Mouse (Mus musculus) erythroblast, embryonic 14.5 days (primary cell): ENCODE results near the gene 1700017D01Rik. TPM values are rescaled to one million over a fixed set of nuclear protein-coding genes. Genes with fewer than 3 reads are reported as not detected.
"Not testable (repeated sequence)": the region's sequence is repeated elsewhere in the genome, so short reads cannot be mapped to it uniquely, and the experiment has no call there.

Experiments used
- H3K27me3 ChIP-seq: 2 replicates; pipeline ENCODE4 v1.6.1; 2012; ENCODE audit warnings: inconsistent platforms; ENCODE audit not compliant: control insufficient read depth
- H3K36me3 ChIP-seq: 2 replicates; pipeline ENCODE4 v1.6.1; 2012; ENCODE audit warnings: mild to moderate bottlenecking, inconsistent platforms; ENCODE audit not compliant: control insufficient read depth
- H3K4me1 ChIP-seq: 2 replicates; pipeline ENCODE4 v1.6.1; 2012; ENCODE audit warnings: inconsistent platforms; ENCODE audit not compliant: control insufficient read depth
- H3K4me3 ChIP-seq: replicated peaks from 2 replicates; pipeline ENCODE3; 2012; ENCODE audit warnings: moderate library complexity, mild to moderate bottlenecking, inconsistent platforms
- H3K9me3 ChIP-seq: 2 replicates; pipeline ENCODE4 v1.6.1; 2012; ENCODE audit warnings: low read length, inconsistent platforms, mixed read lengths; ENCODE audit not compliant: control insufficient read depth
- GATA1 ChIP-seq: IDR thresholded peaks from 2 replicates; pipeline ENCODE4 v1.6.1; 2012; ENCODE audit warnings: low read length, inconsistent platforms, mixed read lengths
- TAL1 ChIP-seq: IDR thresholded peaks from 3 replicates; pipeline ENCODE4 v1.6.1; 2012; ENCODE audit warnings: low read length, inconsistent platforms, mixed read lengths
- polyA plus RNA-seq: library from polyadenylated mRNA; stranded (reverse); fragments of >175 nt; gene quantifications from 2 replicates; pipeline ENCODE4 v1.2.3, GENCODE M21; 2012

The 1700017D01Rik gene
- polyA plus RNA-seq = not detected in 2 replicates

GRCm38 (mm10) chr19:11130776-11131175 lies at the start of gene 1700017D01Rik:
Gene 1700017D01Rik, minus strand, starts transcription at chr19:11130876.
- not testable (repeated sequence) for H3K4me1 ChIP-seq, H3K4me3 ChIP-seq

GRCm38 (mm10) chr19:11177464-11177863 lies 46.8 kb upstream of the 1700017D01Rik start:
- H3K4me3 ChIP-seq = no peak overlapping the region
- H3K9me3 ChIP-seq = no peaks in the 10 kb centered on the region
- no peaks in the 10 kb centered on the region for H3K27me3 ChIP-seq
- no peaks in the 10 kb centered on the region for H3K4me1 ChIP-seq
- TF ChIP-seq GATA1 (no peak), TAL1 (no peak)
- H3K36me3 ChIP-seq = no peaks in the 10 kb centered on the region

More at GRCm38 (mm10) chr19:11130776-11131175, at the start of gene 1700017D01Rik:
- H3K36me3 ChIP-seq, H3K9me3 ChIP-seq, H3K27me3 ChIP-seq: not testable (repeated sequence)

GRCm38 (mm10) chr19:11165172-11165571 lies 34.5 kb upstream of the 1700017D01Rik start, which contains the start of gene 1700025F22Rik:
Gene 1700025F22Rik, minus strand, starts transcription at chr19:11165320.
- TF ChIP-seq GATA1 (no peak), TAL1 (no peak)
- Histone ChIP-seq H3K4me3 (no peak within 1 kb of the TSS), H3K36me3 (no peaks in the 10 kb centered on the region), H3K4me1 (no peaks in the 10 kb centered on the region), H3K9me3 (no peaks in the 10 kb centered on the region), H3K27me3 (no peaks in the 10 kb centered on the region)

DNA sequence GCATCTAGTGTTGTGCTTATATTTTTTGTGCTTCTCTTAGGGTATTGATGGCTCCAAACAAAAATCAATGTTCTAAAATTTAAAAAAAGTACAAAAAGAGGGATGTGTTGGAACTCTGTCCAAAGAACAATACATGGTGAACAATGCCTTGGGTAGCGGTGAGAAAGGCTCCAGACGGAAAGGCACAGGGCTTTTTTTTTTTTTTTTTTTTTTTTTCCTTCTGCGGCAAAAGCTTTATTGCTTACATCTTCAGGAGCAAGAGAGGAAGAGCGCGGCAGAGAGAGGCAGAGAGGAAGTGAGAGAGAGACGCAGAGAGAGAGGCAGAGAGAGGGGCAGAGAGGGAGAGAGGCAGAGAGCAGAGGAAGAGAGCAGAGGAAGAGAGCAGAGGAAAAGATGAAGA lies 27.2 kb upstream of the 1700017D01Rik start:
- H3K9me3 ChIP-seq, H3K4me1 ChIP-seq, H3K36me3 ChIP-seq, H3K27me3 ChIP-seq, H3K4me3 ChIP-seq: not testable (repeated sequence)

DNA sequence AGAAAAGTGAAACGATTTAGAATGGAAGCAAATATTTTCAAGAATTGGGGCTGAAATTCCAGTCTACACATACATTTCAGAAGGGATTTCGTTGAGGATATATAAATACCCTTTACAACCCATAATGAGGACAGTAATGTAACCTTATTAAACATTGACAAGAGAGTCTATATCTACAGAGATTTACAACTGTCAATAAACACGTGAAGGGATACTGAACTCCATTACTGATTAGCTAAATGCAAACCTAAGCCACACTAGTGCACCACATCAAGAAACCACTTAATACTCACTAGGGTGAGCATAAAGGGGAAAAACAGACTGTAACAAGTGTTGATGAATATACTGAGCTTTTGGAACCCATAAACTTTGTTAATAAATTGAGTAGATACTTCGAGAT lies 4.7 kb upstream of the 1700017D01Rik start:
- TF ChIP-seq GATA1 (no peak), TAL1 (no peak)

DNA sequence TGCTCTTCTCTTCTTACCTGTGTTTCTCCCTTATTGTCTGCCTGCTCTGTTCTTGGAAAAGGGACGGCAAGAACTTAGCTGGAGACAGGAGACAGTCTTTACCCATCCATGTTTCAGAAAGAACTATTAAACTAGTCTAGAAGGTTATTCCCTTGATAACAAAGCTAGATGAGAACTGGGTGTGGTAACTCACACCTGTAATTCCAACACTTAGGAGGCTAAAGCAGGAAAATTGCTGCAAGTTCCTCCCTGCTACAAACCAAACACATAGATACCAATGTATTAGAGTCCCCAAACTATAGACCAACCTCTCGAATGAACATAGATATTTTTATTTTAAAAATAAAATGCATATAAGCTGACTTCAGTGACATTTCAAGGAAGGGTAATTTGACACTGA lies 4.2 kb upstream of the 1700017D01Rik start:
- H3K27me3 ChIP-seq = no peaks in the 10 kb centered on the region
- no peak overlapping the region for H3K4me3 ChIP-seq
- H3K36me3 ChIP-seq = no peaks in the 10 kb centered on the region
- H3K4me1 ChIP-seq = no peaks in the 10 kb centered on the region
- H3K9me3 ChIP-seq = no peaks in the 10 kb centered on the region
- TF ChIP-seq GATA1 = no peak
- no peak for TF ChIP-seq TAL1

More for the DNA sequence above, 4.7 kb upstream of the 1700017D01Rik start:
- Histone ChIP-seq H3K9me3 (no peaks in the 10 kb centered on the region), H3K36me3 (no peaks in the 10 kb centered on the region), H3K4me3 (no peak overlapping the region), H3K27me3 (no peaks in the 10 kb centered on the region), H3K4me1 (no peaks in the 10 kb centered on the region)

DNA sequence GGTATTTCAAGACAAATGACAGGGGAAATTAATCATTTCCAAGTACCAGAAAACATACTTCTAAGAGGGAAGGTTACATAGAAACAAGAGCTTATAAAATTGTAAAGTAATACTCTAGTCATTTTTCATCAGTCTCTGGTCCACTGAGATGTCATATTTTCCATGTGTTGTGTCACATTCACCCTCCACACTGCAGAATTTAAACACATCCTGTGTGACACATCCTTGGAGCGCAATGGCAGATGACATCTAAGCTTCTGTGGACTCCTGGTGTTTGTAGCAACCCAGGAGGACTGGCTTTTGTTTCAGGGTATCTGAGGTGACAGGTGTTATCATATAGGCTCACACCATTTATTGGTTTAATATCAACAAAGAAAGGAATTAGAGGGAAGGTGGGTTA lies 974 bp downstream of the 1700017D01Rik start:
- no peak overlapping the region for H3K4me3 ChIP-seq
- no peaks in the 10 kb centered on the region for H3K36me3 ChIP-seq
- no peaks in the 10 kb centered on the region for H3K4me1 ChIP-seq
- H3K27me3 ChIP-seq = no peaks in the 10 kb centered on the region
- H3K9me3 ChIP-seq = no peaks in the 10 kb centered on the region
- no peak for TF ChIP-seq GATA1
- TF ChIP-seq TAL1 = no peak

DNA sequence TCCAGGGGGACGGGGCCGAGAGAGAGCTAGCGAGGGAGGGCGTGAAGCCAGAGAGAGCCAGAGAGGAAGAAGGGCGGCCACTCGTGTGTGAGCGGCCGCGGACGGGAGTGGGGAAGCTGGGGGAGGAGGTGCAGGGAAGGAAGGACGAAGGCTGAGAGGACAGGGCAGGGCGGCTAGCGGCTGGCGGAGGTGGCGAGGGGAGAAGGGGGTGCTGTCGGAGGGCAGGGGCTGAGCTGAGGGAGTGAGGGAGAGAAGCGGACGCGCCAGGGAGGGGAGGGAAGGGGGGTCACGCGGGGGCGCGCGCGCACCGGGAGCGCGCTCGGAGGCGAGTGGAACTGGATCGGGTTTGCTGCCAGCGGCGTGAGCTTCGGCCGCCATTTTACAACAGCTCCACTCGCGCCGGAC lies 9.7 kb downstream of the 1700017D01Rik start:
- not testable (repeated sequence) for H3K9me3 ChIP-seq, H3K27me3 ChIP-seq, H3K36me3 ChIP-seq, H3K4me1 ChIP-seq, H3K4me3 ChIP-seq

GRCm38 (mm10) chr19:11119338-11119737 lies 11.3 kb downstream of the 1700017D01Rik start:
- H3K27me3 ChIP-seq = peaks cover 2% of the 10 kb centered on the region; the same call in 1 of the 2 replicates
- H3K4me3 ChIP-seq = no peak overlapping the region
- TF ChIP-seq GATA1 (no peak), TAL1 (no peak)
- no peaks in the 10 kb centered on the region for H3K9me3 ChIP-seq
- H3K36me3 ChIP-seq = no peaks in the 10 kb centered on the region
- no peaks in the 10 kb centered on the region for H3K4me1 ChIP-seq

- no peak for TF ChIP-seq GATA1
- TF ChIP-seq TAL1 = no peak
- Histone ChIP-seq H3K9me3 (no peaks in the 10 kb centered on the region), H3K4me3 (no peak overlapping the region), H3K36me3 (no peaks in the 10 kb centered on the region), H3K4me1 (no peaks in the 10 kb centered on the region), H3K27me3 (no peaks in the 10 kb centered on the region)
Measured at GRCm38 (mm10) chr19:11107746-11108145, 22.9 kb downstream of the 1700017D01Rik start.
